Mouse (Mus musculus) spleen, adult 2 months (tissue): ENCODE measurements around the gene Mfsd12. TPM values are rescaled to one million over a fixed set of nuclear protein-coding genes. Genes with fewer than 3 reads are reported as not detected.

Experiments
- DNase-seq, 2 experiments: peaks; one replicate each; pipeline versions ENCODE4 v3.0.0 to v3.0.0-alpha.2; 2012 to 2021; ENCODE audit warnings: low spot score in 2 of 2, low read depth in 1 of 2
- H3K27ac ChIP-seq: fragments of 200-500 bp; 2 replicates; pipeline ENCODE4 v1.5.1; 2012; ENCODE audit warnings: low read length, inconsistent platforms; ENCODE audit not compliant: insufficient read depth
- H3K27me3 ChIP-seq: fragments of 200-500 bp; 2 replicates; pipeline ENCODE4 v1.6.1; 2012; ENCODE audit warnings: mild to moderate bottlenecking, moderate library complexity, low read length, inconsistent platforms; ENCODE audit not compliant: control insufficient read depth, insufficient read depth
- H3K36me3 ChIP-seq: fragments of 200-500 bp; 2 replicates; pipeline ENCODE4 v1.6.1; 2012; ENCODE audit warnings: mild to moderate bottlenecking, low read length, inconsistent platforms; ENCODE audit not compliant: control insufficient read depth, insufficient read depth
- H3K4me1 ChIP-seq: fragments of 200-500 bp; 2 replicates; pipeline ENCODE4 v1.6.1; 2011; ENCODE audit warnings: inconsistent platforms; ENCODE audit not compliant: control insufficient read depth, insufficient read depth, insufficient read length
- H3K4me3 ChIP-seq: fragments of 200-500 bp; 2 replicates; pipeline ENCODE4 v1.5.1; 2011; ENCODE audit warnings: mild to moderate bottlenecking, inconsistent platforms; ENCODE audit not compliant: insufficient read depth, insufficient read length; ENCODE audit errors: extremely low read depth
- CTCF ChIP-seq: fragments of 200-500 bp; IDR thresholded peaks from 2 replicates; pipeline ENCODE4 v1.5.1; 2011; ENCODE audit warnings: mild to moderate bottlenecking, inconsistent platforms; ENCODE audit not compliant: insufficient read depth, insufficient read length, insufficient replicate concordance; ENCODE audit errors: extremely low read depth
- POLR2A ChIP-seq: fragments of 200-500 bp; IDR thresholded peaks from 2 replicates; pipeline ENCODE4 v1.6.1; 2011; ENCODE audit warnings: low read depth, low read length, inconsistent platforms
- WGBS: fragments of 180-500 bp; shearing (Covaris S2); methylation state at CpG from one replicate; pipeline ENCODE4 v1.1.7; 2018; 5-methylcytosine and 5-hydroxymethylcytosine counted together
- polyA plus RNA-seq: library from polyadenylated mRNA; depleted of rRNA; stranded (reverse); fragments of >200 nt; gene quantifications from 2 replicates; pipeline ENCODE4 v1.2.3, GENCODE M21; 2012

Gene Mfsd12
- polyA plus RNA-seq, 1 experiment, result 20.2 TPM

GRCm38 (mm10) chr10:81401205-81401520 lies 43.9 kb downstream of the Mfsd12 start:
- peaks cover 15% of the 10 kb centered on the region for H3K36me3 ChIP-seq
- no peaks in the 10 kb centered on the region for H3K27me3 ChIP-seq
- H3K4me1 ChIP-seq, result peaks cover 8% of the 10 kb centered on the region
- H3K4me3 ChIP-seq, result no peak overlapping the region
- H3K27ac ChIP-seq, result no peak overlapping the region
- no peak for DNase-seq
- no peak for TF ChIP-seq CTCF
- 84% methylated on average over 10 of the region's 10 CpGs for WGBS

GRCm38 (mm10) chr10:81401521-81402226 lies 44.4 kb downstream of the Mfsd12 start:
- H3K27ac ChIP-seq, result peak overlapping the region; percentile 58; the same call in 1 of the 2 replicates
- no peak overlapping the region for H3K4me3 ChIP-seq
- H3K36me3 ChIP-seq, result peaks cover 15% of the 10 kb centered on the region
- peaks cover 8% of the 10 kb centered on the region for H3K4me1 ChIP-seq
- H3K27me3 ChIP-seq, result no peaks in the 10 kb centered on the region
- TF ChIP-seq POLR2A (no peak), CTCF (no peak)
- WGBS, result 60% methylated on average over 18 of the region's 18 CpGs
- DNase-seq, result no peak

- Histone ChIP-seq H3K27me3 (no peaks in the 10 kb centered on the region), H3K4me3 (no peak overlapping the region), H3K27ac (peak overlapping the region; percentile 29; the same call in 1 of the 2 replicates), H3K36me3 (peaks cover 18% of the 10 kb centered on the region), H3K4me1 (peaks cover 11% of the 10 kb centered on the region)
- DNase-seq, result no peak
- 87% methylated on average over 7 of the region's 7 CpGs for WGBS
- no peak for TF ChIP-seq POLR2A
- TF ChIP-seq CTCF, result no peak
Measured at GRCm38 (mm10) chr10:81402227-81402765, 45.0 kb downstream of the Mfsd12 start.

- Histone ChIP-seq H3K4me3 (no peak overlapping the region), H3K27ac (no peak overlapping the region), H3K4me1 (peaks cover 22% of the 10 kb centered on the region), H3K36me3 (peaks cover 18% of the 10 kb centered on the region), H3K27me3 (no peaks in the 10 kb centered on the region)
- no peak for DNase-seq
- TF ChIP-seq POLR2A (no peak), CTCF (no peak)
- WGBS, result 91% methylated on average over 10 of the region's 10 CpGs
Measured at GRCm38 (mm10) chr10:81403511-81403910, 46.2 kb downstream of the Mfsd12 start.

- peak overlapping the region; percentile 43 for H3K27ac ChIP-seq
- H3K4me1 ChIP-seq, result peaks cover 27% of the 10 kb centered on the region
- H3K4me3 ChIP-seq, result no peak overlapping the region
- no peak for TF ChIP-seq POLR2A
- no peak for TF ChIP-seq CTCF
- 72% methylated on average over 9 of the region's 9 CpGs for WGBS
- H3K36me3 ChIP-seq, result peaks cover 18% of the 10 kb centered on the region
- H3K27me3 ChIP-seq, result no peaks in the 10 kb centered on the region
- DNase-seq, result no peak
Measured at GRCm38 (mm10) chr10:81404082-81404481, 46.8 kb downstream of the Mfsd12 start.

GRCm38 (mm10) chr10:81404720-81405119 lies 47.4 kb downstream of the Mfsd12 start:
- Histone ChIP-seq H3K27ac (peak overlapping the region; percentile 43), H3K4me3 (no peak overlapping the region; the same call in 1 of the 2 replicates), H3K36me3 (peaks cover 16% of the 10 kb centered on the region), H3K27me3 (no peaks in the 10 kb centered on the region), H3K4me1 (peaks cover 28% of the 10 kb centered on the region)
- peak in 1 of 2 experiments; percentile 48 for DNase-seq
- WGBS, result 40% methylated on average over 18 of the region's 18 CpGs
- no peak for TF ChIP-seq CTCF
- no peak for TF ChIP-seq POLR2A

GRCm38 (mm10) chr10:81405588-81406201 lies 48.4 kb downstream of the Mfsd12 start:
- Histone ChIP-seq H3K36me3 (peaks cover 6% of the 10 kb centered on the region), H3K4me1 (peaks cover 31% of the 10 kb centered on the region), H3K4me3 (no peak overlapping the region), H3K27me3 (no peaks in the 10 kb centered on the region), H3K27ac (no peak overlapping the region)
- 66% methylated on average over 13 of the region's 13 CpGs for WGBS
- DNase-seq, result peak in 1 of 2 experiments; percentile 63
- TF ChIP-seq POLR2A, result no peak
- peak; percentile 61; the same call in 1 of the 2 replicates for TF ChIP-seq CTCF
